Mouse (Mus musculus) lung, embryonic 14.5 days (tissue): ENCODE measurements around the gene Osbpl5. TPM values are rescaled to one million over a fixed set of nuclear protein-coding genes. Genes with fewer than 3 reads are reported as not detected.

Source experiments
- ATAC-seq: fragments of 200-750 bp; cut with Nextera tagmentation; 2 replicates; pipeline ENCODE4 v1.8.0; 2017; ENCODE audit warnings: mild to moderate bottlenecking, moderate TSS enrichment, moderate library complexity; ENCODE audit not compliant: insufficient read depth
- DNase-seq: peaks from one replicate; pipeline ENCODE4 v3.0.0-alpha.2; 2015
- H3K27ac ChIP-seq: fragments of 300-500 bp; sonication (generic); 2 replicates; pipeline ENCODE4 v1.5.1; 2014; ENCODE audit warnings: low read depth, mild to moderate bottlenecking, moderate library complexity
- H3K27me3 ChIP-seq: fragments of 300-500 bp; sonication (generic); 2 replicates; pipeline ENCODE4 v1.6.1; 2014; ENCODE audit warnings: low read length, control low read depth; ENCODE audit not compliant: insufficient read depth
- H3K36me3 ChIP-seq: fragments of 300-500 bp; sonication (generic); 2 replicates; pipeline ENCODE4 v1.6.1; 2014; ENCODE audit warnings: control low read depth; ENCODE audit not compliant: insufficient read depth
- H3K4me1 ChIP-seq: fragments of 300-500 bp; sonication (generic); 2 replicates; pipeline ENCODE4 v1.6.1; 2014; ENCODE audit warnings: antibody characterized with exemption, control low read depth; ENCODE audit not compliant: insufficient read depth
- H3K4me2 ChIP-seq: fragments of 300-500 bp; sonication (generic); 2 replicates; pipeline ENCODE4 v1.6.1; 2014; ENCODE audit warnings: mild to moderate bottlenecking
- H3K4me3 ChIP-seq: fragments of 300-500 bp; sonication (generic); 2 replicates; pipeline ENCODE4 v1.5.1; 2014; ENCODE audit warnings: low read depth, low read length
- H3K9ac ChIP-seq: fragments of 300-500 bp; sonication (generic); 2 replicates; pipeline ENCODE4 v1.6.1; 2014
- H3K9me3 ChIP-seq: fragments of 300-500 bp; sonication (generic); 2 replicates; pipeline ENCODE4 v1.6.1; 2016; ENCODE audit warnings: low read depth, low read length, control low read depth
- CTCF ChIP-seq: IDR thresholded peaks from 2 replicates; pipeline ENCODE4 v1.5.1; 2016; ENCODE audit warnings: antibody characterized with exemption, low read depth
- WGBS: fragments of 180-500 bp; shearing (Covaris S2); extraction: QIAGEN DNeasy Blood & Tissue Kit; methylation state at CpG from one replicate; pipeline ENCODE4 v1.1.7; 2014; 5-methylcytosine and 5-hydroxymethylcytosine counted together
- polyA plus RNA-seq: library from polyadenylated mRNA; unstranded; fragments of >200 nt; fragmentation: Nextera tagmentation; extraction: Ambion mirVana; gene quantifications from 2 replicates; pipeline ENCODE4 v1.2.1, GENCODE M21; 2014

Gene Osbpl5
- polyA plus RNA-seq, 1 experiment from 2014 or later, result 34.2 TPM

DNA sequence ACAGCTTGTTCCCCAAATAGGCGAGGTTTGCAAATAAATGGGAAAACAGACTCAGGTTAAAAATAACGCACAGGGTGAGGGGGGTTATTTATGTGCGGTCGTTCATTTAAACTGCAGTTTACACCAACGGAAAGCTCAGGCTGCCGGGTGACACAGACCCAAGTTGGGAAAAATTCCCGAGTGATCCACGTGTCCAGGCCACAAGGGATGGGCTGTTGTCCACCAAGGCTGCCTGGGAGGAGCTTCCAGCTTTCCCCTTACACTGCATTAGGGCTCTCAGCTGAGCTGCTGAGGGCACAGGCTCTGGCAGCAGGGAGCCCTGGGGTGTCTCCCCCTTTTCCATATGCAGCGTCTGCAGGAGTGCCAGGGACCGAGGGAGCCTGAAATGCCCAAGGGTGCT, 26.9 kb downstream of the Osbpl5 start:
- Histone ChIP-seq H3K4me1 (no peaks in the 10 kb centered on the region), H3K9ac (no peak overlapping the region), H3K9me3 (no peaks in the 10 kb centered on the region), H3K27ac (no peak overlapping the region), H3K4me3 (no peak overlapping the region), H3K27me3 (no peaks in the 10 kb centered on the region), H3K4me2 (no peak overlapping the region), H3K36me3 (peaks cover 11% of the 10 kb centered on the region; the same call in 1 of the 2 replicates)
- WGBS, result 75% methylated on average over 10 of the region's 10 CpGs
- TF ChIP-seq CTCF, result no peak
- no peak for ATAC-seq
- no peak for DNase-seq

DNA sequence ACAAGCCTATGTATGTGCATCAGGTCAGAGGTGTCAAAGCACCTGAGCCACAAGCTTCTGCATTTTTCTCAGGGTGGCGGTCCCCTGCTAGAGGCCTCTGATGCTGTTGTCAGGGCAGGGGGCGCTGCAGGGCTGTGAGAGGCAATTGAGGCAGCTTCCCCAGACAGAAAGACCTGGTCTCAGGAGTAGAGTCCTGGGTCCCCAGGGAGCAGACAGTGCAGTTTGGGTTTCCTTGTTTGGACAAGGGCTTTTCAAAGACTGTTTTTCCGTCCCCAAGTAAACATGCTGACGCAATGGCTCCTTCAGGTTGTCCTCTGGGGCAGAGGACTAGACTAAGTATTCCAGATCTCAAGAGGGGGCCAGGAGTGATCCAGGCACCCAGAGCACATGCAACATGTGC, 30.4 kb downstream of the Osbpl5 start:
- no peak for ATAC-seq
- 77% methylated on average over 4 of the region's 4 CpGs for WGBS

DNA sequence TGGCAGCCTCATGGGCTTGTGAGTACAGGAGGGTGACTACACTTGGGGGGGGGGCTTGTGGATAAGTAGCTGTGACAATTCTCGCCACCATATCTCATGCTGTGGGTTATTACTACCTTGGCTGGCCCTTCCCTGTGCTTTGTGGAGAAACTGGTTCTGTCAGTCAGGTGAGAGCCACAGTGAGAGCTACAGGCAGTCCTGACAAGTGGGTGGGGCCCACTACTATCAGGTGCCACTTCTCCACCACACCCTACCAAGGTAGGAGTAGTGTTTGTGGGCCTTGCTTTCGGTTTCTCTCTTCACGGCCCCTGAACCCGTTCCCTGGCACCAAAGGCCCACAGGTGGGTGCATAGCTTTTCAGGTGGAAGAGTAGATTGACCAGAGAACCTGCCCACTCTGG, 32.9 kb downstream of the Osbpl5 start:
- Histone ChIP-seq H3K4me1 (no peaks in the 10 kb centered on the region), H3K4me2 (peak overlapping the region; percentile 50), H3K27me3 (no peaks in the 10 kb centered on the region), H3K36me3 (no peaks in the 10 kb centered on the region; the same call in 1 of the 2 replicates), H3K9me3 (no peaks in the 10 kb centered on the region), H3K27ac (peak overlapping the region; percentile 72), H3K4me3 (0 out of 2 replicates have a peak overlapping the region, but pooled peaks have one; percentile 8), H3K9ac (no peak overlapping the region; the same call in 1 of the 2 replicates)
- 63% methylated on average over 4 of the region's 4 CpGs for WGBS
- DNase-seq (peak; percentile 66), ATAC-seq (peak; percentile 88)
- no peak for TF ChIP-seq CTCF

More for the DNA sequence above, 30.4 kb downstream of the Osbpl5 start:
- no peaks in the 10 kb centered on the region for H3K4me1 ChIP-seq
- no peak overlapping the region for H3K4me2 ChIP-seq
- no peak for TF ChIP-seq CTCF
- H3K27ac ChIP-seq, result no peak overlapping the region
- no peak for DNase-seq
- H3K36me3 ChIP-seq, result no peaks in the 10 kb centered on the region
- H3K27me3 ChIP-seq, result no peaks in the 10 kb centered on the region
- H3K4me3 ChIP-seq, result no peak overlapping the region
- H3K9ac ChIP-seq, result no peak overlapping the region
- no peaks in the 10 kb centered on the region for H3K9me3 ChIP-seq

DNA sequence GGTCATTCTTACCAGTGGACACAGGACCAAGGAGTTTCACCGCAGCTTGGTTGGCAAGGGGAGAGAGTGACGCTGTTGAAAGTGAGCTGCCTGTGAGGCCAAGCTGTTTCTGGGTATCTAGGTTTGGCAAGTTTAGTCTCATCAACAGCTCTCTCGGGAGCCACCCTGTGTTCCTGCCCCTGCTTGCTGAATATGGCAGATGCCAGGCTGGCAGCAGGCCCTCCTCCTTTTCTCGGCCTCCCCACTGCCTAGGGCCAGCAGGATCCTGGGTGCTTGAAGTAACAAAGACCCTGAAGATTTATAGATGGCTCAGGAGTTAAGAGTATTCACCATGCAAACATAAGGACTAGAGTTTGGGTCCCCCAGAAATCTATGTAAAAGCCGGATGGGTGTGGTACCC, 34.1 kb downstream of the Osbpl5 start:
- H3K27me3 ChIP-seq, result no peaks in the 10 kb centered on the region
- no peak for TF ChIP-seq CTCF
- no peaks in the 10 kb centered on the region; the same call in 1 of the 2 replicates for H3K36me3 ChIP-seq
- H3K9ac ChIP-seq, result no peak overlapping the region
- no peak for ATAC-seq
- peaks cover 9% of the 10 kb centered on the region for H3K4me1 ChIP-seq
- no peak overlapping the region for H3K27ac ChIP-seq
- no peak overlapping the region for H3K4me2 ChIP-seq
- DNase-seq, result no peak
- 84% methylated on average over 5 of the region's 5 CpGs for WGBS
- no peak overlapping the region for H3K4me3 ChIP-seq
- H3K9me3 ChIP-seq, result no peaks in the 10 kb centered on the region

DNA sequence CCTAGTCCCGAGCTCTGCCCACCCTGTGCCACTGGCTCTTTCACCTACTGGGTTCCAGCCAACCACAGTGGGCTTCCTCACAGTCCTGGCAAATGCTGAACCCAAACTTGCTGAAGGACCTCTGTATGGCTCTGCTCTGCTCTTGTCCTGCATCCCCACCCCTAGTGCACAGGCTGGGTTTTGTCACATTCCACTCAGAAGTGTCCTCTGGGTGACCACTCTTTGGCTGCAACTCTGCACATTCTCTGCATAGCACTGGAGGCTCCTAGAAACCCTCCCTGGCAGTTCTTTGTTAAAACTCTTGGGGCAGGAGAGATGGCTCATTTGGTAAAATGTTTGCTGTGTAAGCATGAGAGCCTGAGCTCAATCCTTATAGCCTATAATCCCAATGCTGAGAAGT, 39.0 kb downstream of the Osbpl5 start:
- H3K9ac ChIP-seq, result no peak overlapping the region
- ATAC-seq, result peak; percentile 96

DNA sequence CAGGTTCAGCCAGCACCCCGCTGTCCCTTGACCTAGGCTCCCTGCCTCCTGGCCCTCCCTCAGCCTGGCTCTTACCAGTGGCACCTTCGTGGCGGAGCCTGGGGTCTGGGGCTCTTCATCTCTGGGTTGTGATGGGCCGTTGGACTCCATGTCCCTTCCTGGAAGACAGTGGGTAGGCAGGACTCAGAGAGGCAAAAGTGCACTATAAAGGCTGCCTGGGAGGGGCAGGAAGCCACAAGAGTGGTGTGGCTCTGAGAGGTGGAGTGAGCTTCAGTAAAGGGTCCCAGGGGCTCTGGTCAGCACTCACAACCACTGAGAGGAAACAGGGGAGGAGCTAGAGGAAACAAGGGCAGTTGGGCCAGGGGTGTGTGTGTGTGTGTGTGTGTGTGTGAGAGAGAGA, 43.4 kb downstream of the Osbpl5 start:
- Histone ChIP-seq H3K36me3 (peaks cover 53% of the 10 kb centered on the region), H3K4me1 (peaks cover 10% of the 10 kb centered on the region), H3K9me3 (no peaks in the 10 kb centered on the region), H3K4me3 (no peak overlapping the region), H3K4me2 (no peak overlapping the region), H3K9ac (no peak overlapping the region), H3K27ac (no peak overlapping the region), H3K27me3 (no peaks in the 10 kb centered on the region)
- no peak for TF ChIP-seq CTCF
- WGBS, result 85% methylated on average over 4 of the region's 4 CpGs
- no peak for ATAC-seq
- no peak for DNase-seq

More for the DNA sequence above, 39.0 kb downstream of the Osbpl5 start:
- Histone ChIP-seq H3K27me3 (no peaks in the 10 kb centered on the region), H3K4me2 (no peak overlapping the region), H3K4me1 (peaks cover 12% of the 10 kb centered on the region), H3K9me3 (no peaks in the 10 kb centered on the region), H3K36me3 (peaks cover 25% of the 10 kb centered on the region), H3K27ac (peak overlapping the region; percentile 61), H3K4me3 (no peak overlapping the region)
- peak; percentile 34; the same call in 1 of the 2 replicates for TF ChIP-seq CTCF
- DNase-seq, result peak; percentile 88
- WGBS, result 65% methylated on average over 1 of the region's 1 CpGs

DNA sequence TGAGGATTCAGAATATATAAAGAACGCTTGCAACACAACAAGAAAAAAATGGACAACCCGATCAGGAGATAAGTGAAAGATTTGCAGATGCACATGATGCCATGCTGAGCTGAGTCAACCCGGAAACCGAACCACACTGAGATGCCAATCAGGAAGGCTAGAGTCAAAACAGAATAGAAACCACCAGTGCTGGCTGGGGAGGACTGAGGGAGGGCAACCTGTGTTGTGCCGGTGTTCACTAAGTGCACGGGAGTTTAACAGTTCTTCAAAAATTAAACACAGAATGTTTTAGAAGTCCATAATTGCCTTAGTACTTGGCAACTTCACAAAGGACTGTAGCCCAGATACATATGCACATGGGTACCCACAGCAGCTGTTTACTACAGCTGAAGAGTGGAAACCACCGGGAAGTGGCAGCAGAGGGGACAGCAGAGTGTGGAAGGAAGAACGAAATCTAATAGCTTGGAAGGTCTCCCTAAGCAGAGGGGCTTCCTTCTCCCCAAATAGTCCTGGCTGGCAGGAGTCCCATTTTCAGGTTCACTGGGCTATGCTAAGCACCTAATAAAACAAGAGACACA, 43.9 kb downstream of the Osbpl5 start:
- no peak overlapping the region for H3K27ac ChIP-seq
- H3K36me3 ChIP-seq, result peaks cover 59% of the 10 kb centered on the region
- no peak for TF ChIP-seq CTCF
- ATAC-seq (no peak), DNase-seq (no peak)
- H3K9me3 ChIP-seq, result no peaks in the 10 kb centered on the region
- 74% methylated on average over 8 of the region's 8 CpGs for WGBS
- H3K4me2 ChIP-seq, result no peak overlapping the region
- no peak overlapping the region for H3K4me3 ChIP-seq
- no peaks in the 10 kb centered on the region for H3K27me3 ChIP-seq
- peaks cover 5% of the 10 kb centered on the region for H3K4me1 ChIP-seq
- no peak overlapping the region for H3K9ac ChIP-seq
